Mouse (Mus musculus): ENCODE measurements around the gene Acp4. TPM values are rescaled to one million over a fixed set of nuclear protein-coding genes. Genes with fewer than 3 reads are reported as not detected.
"Not testable (repeated sequence)": the region's sequence is repeated elsewhere in the genome, so short reads cannot be mapped to it uniquely, and the experiment has no call there.

Gene Acp4
- polyA plus RNA-seq, 2 experiments from 2014 or later = not detected

DNA sequence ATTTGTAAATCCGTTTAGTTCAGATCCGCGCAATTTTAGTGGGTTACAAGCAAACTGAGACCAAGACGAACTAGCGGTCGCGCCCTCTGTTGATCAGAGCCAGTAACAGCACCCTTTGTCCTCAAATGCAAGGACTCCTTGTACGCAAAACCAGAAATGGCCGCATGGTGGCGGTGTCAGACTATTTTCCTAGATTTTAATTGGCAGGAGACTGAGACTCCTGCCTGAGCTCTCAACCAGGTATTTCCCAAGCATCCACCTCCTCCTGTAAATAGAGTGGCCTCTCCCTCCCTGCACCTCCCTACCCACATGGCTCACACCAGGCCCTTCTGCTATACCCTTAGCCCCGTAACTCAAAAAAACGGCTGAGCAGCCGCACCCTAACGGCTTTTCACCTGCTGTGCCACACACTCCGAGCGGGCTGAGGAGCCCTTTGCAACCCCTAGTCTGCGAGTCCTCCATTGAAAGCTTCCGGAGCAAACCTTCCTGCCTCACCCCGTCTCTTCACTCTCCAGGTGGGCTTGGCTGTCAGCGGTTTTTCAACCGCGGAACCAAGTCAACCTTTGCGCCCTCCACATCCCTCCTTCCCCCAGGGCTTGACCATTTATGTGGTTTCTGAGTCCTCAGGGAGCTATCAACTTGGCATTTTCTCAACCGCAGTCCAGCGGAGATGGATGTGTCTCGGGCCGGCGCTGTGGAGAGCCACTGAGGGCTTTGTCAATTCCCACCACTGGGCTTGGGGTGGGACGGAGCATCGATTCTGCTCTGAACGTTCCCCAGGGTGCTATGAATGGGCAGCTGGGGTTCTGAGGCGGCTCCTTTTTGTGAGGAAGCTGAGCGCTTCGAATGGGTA is 5.8 kb upstream of the Acp4 start:
- ATAC-seq = peak; percentile 93

DNA sequence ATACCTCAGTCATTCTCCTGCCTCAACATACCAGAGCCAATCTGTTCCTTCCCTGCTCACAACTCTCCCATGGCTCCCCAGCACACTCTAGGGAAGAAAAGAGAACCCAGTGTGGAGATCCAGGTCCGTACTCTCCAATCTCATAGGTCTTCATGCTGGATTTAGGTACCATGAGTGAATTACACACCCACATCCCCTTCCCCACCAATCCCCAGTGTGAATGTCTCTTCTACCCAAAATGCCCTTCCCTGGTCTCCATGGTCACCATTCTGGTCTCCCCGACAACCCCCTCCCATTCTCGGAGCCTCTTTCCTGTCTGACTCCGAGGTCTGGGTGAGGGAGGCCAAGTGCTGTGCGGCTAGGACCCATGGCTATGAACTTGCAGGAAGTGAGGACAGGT is 4.0 kb upstream of the Acp4 start, which contains the start of gene Gm15517:
Gene Gm15517 (plus strand): TSS at position 301 of the 400 bp plus-strand sequence.
- no peak for ATAC-seq

DNA sequence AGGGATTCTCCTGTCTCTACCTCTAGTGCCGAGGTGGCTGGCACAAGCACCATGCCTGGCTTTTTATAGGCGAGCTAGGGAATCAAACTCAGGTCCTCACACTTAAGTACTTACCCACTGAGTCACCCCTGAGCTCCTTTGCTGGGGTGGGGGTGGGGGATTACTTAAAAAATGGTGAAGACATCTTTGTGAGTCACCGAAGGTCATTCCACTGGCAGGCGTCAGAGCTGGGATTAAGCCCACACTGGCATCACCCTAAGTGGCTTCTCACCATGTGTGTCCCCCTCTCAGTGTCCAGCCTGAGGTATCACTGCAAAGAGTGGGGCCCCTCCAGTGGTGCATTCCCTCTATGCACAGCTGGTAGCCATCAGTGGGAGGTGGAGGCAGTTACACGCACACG is 3.2 kb upstream of the Acp4 start:
- ATAC-seq = no peak

DNA sequence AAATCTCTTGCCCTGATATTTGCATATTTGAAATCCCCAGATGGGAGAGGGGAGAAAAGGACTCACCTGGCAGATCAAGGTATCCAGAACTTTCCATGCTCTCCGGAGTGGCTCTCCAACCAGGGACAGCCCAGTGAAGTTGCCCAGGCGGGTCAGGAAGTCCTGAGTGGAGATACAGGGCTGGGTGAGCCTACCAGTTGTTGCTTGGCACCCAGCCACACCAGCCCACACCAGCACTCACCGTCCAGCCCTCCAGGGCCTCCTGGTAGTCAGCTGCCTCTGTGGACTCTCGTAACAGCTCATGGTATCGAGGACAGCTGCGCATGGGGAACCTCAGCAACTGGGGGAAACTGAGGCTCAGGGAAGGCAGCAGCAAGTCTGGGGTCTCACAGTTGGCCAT is 2.2 kb downstream of the Acp4 start:
- no peak for ATAC-seq

DNA sequence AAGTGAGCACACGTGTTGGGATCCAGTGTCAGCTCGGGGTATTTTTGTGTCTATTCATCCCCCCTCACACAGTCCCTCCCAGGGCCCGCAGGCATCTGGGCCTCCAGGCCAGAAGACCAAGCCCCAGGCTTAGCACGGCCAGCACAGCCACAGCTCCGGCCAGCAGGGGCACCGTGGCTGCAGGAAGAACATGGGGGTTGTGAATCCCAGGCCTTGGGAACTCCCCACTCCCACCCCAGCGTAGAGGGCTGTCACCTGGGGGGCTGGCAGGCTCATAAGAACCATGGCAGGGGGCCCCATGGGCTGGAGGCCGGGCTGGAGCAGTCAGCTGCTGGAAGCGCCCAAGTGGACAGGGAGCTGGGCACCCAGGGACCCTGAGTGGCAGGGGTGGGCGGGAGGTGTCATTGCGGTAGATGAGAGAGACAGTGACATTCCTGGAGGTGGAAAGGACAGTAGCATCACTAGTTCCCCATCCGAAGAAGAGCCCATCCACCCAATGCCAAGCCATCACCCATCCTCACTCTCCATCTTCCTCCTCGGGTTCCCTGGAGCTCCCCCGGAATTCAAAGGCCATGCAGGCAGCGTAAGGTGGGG is 4.1 kb downstream of the Acp4 start:
- no peak for ATAC-seq

DNA sequence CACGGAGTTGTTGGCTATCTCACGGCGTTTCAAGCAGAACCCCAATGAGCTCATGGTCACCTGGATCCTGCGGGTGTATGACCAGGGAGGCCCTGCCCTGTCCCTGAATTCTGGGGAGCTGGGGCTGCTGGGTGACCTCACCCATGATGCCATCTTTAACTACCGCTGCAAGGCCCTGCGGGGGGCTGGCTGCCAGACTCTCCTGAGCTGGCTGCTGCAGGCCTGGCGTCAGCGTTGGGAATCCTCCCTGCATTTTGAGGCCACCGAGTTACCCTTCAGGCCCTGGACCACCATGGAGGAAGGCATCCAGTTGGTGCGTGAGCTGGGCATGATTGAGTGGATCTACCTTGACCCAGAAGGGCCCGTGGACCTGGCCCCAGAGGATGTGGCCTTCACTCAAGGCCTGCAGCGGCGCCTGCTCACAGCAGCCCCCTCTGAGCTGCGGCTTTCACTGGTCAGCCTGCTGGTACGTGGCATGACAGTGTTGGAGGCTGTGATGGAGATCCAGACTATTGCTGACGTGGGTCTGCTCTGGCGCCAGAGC is 6.4 kb downstream of the Acp4 start:
- ATAC-seq = not testable (repeated sequence)

DNA sequence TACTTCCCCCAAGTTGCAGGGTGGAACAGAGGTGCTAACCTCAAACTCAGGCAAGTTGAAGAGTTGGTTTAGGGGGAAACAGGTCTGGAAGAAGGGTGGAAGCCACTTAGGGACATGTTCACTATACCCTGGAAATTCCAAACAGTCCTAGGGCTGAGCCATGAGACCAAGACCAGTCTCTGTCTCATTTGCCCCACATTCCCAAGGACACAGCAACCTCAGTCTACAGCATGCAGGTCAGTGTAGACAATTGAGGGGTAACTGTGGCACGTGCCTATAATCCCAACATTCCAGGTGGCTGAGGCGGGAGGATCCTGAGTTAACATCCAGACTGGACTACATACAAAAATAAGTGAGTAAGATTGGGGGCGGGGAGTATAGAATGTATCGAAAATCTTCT is 7.9 kb downstream of the Acp4 start:
- no peak for ATAC-seq

DNA sequence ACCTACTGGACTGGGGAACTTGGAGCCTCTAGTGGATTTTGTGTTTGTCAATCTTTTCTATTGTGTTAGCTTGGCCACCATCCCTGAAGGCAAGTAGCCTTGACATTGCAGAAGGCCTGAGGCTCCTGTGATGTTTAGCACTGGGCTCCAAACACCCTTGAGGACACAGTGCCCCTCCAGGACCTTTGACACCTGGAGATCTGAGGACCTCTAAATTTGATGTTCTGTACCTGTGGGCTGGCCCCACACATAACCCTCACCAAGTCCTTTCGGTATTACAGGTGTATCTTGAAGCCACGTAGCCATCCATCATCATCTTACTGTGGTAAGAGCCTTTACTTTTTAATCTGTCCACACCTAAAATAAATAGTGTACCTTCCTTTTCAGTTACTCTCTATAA is 9.2 kb downstream of the Acp4 start:
- ATAC-seq = no peak

DNA sequence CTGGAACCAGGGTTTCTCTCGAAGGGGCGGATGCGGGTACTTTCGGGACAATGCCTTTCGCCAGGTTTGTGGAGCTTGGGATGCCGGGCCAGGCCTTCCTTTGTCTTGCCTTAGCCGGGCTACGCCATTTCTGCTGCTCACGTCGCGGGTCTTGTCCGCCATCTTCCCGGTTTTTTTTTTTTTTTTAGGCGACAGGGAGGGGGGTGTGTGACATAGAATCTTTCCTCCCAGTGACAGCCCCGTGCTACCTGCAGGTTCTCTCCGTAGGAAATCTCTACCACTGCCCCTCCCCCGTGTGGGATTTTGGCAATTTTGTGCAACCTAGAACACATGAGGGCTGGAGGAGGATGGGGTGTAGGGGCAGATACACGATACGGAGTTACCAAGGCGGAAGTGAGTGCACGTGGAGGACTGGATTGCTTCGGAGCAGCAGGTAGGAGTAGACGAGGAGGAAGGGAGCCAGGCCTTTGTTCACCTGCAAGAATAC is 10.2 kb downstream of the Acp4 start:
- ATAC-seq = peak; percentile 57

DNA sequence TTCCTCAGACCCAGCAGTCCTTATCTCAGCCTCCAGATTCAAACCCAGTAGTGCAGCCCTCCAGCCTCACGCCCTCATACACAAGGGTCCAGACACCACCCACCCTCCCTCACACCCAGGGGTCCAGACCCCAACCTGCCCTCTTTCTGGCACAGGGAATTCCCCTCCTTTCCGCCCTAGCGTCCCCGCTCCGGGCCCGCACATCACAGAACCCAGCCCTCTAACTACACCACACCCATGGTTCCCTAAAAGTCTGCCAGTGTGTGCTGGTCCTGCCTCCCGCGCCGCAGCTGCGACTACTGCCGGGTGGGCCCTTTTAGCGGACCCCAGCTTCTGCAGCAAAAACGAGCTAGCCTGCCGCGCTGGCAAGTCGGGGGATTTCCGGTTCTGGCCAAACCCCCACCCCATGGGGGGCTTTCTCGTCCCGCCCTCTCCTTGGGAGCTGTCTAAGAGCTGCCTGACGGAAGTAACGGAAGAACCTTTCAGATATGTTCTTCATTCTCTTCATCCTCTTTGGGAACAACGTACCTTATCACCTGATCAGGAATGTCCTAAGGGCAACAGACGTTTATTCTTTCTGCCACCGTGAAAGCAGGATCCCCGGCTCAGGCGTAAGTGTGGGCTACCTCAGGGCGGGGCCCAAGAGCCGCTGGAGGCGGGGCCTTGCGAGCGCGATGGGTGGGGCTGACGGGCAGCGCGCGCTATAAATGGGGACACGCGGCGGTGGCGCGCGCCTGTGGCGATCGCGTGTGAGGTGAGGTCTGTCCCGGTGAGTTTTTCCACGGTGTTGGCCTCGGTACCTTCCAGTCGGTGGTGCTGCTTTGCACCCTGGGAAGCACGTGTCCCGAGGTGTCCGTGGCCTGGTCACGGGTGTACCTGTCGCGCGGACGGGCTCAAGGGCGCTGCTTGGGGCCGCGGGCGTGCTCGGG is 10.9 kb downstream of the Acp4 start, which contains the start of the genes 1700028J19Rik and 2410002F23Rik:
Gene 1700028J19Rik (minus strand): TSS at position 641 of the 929 bp plus-strand sequence.
Gene 2410002F23Rik (plus strand): TSS at position 668 of the 929 bp plus-strand sequence.
- ATAC-seq = peak; percentile 87

DNA sequence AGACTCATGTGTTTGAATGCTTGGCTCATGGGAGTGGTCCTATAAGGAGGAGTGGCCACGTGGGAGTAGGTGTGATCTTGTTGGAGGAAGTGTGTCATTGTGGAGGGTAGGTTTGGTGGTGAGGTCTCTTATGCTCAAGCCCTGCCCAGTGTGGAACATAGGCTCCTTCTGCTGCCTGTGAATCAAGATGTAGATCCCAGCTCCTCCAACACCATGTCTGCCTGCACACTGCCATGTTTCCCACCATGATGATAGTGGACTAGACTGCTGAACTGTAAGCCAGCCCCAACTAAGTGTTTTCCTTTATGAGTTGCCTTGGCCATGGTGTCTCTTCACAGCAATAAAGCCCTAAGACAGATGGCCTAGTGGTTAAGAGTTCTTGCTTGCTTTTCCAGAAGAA is 13.1 kb downstream of the Acp4 start:
- ATAC-seq = no peak

DNA sequence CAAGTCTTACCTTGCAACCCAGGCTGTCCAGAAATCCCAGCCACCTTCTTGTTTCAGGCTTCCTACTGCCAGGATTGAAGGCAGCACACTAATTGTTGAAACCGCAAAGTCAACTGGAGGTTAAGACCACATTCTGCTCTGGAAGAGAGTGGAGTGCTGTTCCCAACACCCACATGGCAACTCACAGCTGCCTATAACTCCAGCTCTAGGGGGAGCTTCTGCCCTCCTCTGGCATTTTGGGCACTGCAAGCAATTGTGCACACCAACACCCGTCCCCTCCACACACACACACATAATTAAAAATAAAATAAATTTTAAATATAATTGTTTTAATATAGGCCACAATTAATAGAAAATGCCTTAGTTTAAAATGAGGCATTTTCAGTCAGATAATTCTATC is 16.0 kb downstream of the Acp4 start:
- no peak for ATAC-seq

DNA sequence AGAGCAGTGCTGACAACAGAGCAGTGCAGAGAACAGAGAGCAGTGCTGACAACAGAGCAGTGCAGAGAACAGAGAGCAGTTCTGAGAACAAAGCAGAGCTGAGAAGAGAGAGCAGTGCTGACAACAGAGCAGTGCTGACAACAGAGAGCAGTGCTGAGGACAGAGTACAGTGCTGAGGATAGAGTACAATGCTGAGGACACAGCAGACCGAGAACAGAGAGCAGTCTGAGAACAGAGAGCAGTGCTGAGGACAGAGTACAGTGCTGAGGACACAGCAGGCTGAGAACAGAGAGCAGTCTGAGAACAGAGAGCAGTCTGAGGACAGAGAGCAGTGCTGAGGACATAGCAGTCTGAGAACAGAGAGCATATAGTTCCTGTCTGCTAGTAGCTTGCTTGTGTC is 16.5 kb downstream of the Acp4 start:
- ATAC-seq = no peak

DNA sequence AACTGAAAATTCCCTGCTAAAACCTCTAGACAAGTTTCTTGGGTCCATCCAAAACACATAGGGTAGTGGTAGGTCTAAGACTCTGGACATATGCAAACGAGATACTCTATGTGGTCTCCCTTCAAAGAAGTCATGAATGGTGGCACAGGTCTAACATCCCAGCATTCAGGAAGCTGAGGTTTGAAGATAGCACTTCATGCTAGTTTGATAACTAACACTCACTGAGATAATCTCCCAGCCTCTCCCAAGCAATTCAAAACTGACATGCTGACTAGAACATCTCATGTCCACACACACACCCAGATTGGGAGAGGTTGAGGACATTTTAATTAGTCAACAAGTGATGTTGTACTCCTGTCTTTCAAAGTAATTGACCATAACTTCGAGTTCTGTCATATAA is 17.3 kb downstream of the Acp4 start:
- ATAC-seq = no peak

DNA sequence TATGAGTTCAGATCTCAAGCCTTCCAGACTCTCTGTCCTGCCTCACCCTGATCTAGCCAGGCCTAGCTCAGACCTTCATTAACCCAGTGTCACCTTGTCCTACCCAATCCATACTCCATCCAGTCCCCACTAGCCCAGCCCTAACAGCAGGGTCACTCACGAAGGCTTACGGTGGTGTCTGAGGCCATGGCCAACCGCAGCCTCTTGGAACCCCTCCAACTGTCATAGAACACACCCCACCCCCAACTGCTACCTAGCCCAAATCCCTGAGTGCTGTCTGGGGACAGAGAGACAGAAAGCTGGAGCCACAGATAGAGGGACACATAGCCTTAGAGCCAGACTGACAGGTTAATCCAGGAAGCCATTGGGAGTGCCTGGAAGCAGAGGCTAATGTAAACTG is 21.3 kb downstream of the Acp4 start, which contains the start of gene Gm36864:
Gene Gm36864 (plus strand): TSS at position 269 of the 400 bp plus-strand sequence.
- no peak for ATAC-seq

DNA sequence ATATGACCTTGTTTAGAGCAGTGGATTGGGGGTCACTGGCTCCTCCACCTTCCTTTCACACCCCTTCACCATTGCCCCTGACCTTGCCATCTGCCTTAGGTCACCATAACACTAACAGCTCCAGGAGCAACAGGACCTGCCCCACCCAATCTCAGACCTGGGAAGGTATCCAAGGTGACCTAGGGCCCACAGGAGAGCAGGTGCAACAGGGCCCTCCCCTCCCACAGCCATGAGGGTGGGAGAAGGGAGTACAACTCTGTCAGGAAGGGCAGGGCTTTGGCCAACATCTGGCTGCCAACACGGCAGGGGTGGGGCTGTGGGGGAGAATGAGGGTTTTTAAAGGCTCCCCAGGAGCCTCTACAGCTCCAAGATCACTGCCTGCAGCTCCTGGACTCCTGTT is 32.1 kb downstream of the Acp4 start, which contains the start of gene Klk1:
Gene Klk1 (plus strand): TSS at position 285 of the 400 bp plus-strand sequence.
- ATAC-seq = no peak

DNA sequence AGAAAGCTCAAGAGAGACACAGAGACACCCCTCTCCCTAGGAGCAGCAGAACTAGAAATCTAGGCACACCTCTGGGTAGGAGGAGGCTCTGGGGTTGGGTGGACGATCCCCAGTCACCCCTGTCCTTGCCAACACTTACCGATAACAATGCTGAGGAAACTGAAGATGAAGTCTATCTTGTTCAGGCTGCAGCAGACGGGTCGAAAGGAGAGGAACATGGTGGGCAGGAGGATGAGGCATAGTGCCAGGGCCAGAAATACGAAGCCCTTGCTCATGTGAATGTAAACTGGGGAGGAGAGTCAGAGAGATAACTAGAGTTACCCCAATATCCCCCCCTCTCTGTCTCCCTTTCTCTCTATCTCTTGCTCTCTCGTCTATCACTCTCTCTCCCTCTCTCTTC is 34.8 kb downstream of the Acp4 start:
- not testable (repeated sequence) for ATAC-seq

DNA sequence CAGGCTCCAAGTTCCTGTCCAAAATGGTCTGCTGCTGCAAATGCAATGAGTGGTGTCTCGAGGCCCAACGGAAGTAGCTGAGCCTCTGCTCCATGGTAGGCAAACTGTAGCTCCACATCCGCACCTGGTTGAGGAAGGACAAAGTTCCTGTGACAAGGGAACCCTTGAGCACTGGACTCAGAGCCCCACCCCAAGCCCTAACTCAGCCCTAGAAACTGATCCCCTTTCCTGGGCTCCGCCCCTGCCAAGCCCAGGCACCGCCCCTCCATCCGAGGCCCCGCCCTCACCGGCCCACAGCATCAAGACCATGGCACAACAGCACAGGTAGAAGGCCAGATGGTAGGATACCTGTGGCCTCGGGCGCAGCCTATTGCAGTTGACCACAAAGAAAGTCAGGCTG is 35.6 kb downstream of the Acp4 start:
- not testable (repeated sequence) for ATAC-seq

DNA sequence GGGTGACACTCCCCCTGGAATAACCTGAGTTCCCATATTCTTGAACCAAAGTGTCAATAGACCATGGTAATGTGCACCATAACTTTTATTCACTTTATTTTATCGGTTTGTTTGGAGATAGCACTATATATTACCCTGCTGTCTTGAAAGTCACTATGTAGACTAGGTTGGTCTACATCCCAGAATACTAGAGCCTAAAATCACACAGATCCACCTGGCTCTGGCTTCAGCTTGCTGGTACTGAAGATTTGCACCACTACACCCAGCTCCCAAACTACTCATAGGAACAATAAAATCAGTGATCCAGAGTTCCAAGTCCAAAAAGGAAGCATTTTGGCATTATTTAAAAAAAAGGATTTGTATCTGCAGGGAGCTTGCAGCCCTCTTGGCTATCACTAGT is 41.5 kb downstream of the Acp4 start, which contains the start of gene Klk1b5:
Gene Klk1b5 (plus strand): TSS at position 301 of the 400 bp plus-strand sequence.
- ATAC-seq = no peak

DNA sequence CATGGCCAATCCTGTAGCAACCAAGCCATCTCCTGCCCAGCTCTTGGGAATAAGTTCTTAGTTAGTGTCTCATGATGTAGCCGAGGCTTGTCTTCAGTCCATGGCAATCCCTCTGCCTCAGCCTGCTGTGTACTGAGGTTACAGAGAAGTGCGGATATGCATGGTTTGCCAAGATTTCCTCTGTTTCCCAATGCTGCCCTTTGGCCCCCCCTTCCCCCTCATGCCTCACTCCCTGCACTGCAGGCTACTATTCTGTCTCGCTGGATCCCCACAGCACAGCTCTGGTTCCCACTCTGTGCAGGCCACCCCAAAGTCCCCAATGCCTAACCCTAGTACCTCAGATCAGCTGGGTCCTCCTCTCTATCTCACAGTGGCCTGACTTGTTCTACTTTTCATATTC is 48.9 kb downstream of the Acp4 start:
- ATAC-seq = no peak

DNA sequence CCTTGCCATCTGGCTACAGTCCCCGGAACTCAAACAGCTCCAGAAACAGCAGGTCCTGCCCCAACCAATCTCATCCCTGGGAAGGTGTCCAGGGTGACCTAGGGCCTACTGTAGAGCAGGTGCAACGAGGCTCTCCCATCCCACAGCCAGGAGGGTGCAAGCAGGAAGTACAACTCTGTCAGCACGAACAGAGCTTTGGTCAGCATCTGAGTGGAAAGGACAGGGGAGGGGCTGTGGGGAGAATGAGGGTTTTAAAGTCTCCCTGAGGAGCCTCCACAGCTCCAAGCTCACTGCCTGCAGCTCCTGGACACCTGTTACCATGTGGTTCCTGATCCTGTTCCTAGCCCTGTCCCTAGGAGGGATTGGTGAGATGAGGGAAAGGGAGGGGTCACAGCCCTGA is 50.0 kb downstream of the Acp4 start, which contains the start of gene Klk1b4:
Gene Klk1b4 (plus strand): TSS at position 301 of the 400 bp plus-strand sequence.
- ATAC-seq = not testable (repeated sequence)

All from CD4-positive, CD25-positive, alpha-beta regulatory T cell, adult 4 months (primary cell).